24 mouse cellular contexts compared by ENCODE assay signal in genomic region chr6:40300707-40301106, GRCm38 (mm10). TPM values are rescaled to one million over a fixed set of nuclear protein-coding genes. Genes with fewer than 3 reads are reported as not detected.
A peak's percentile ranks its signal among the peaks of the same experiment; 100 is the strongest.
DNase-seq lines count a peak whose midpoint lies in the region; ATAC-seq and TF ChIP-seq lines count a peak whose summit lies in the region.
"Had no signal": no experiment of that assay in that cellular context is flagged by ENCODE, and none has a peak within 500 bp of the region (broad histone marks: within the 10 kb centered on the region; RNA-seq: fewer than 3 reads in every experiment).

No protein-coding gene starts in this region.

- H3K27ac ChIP-seq in MEL (ENCODE audit: control insufficient read depth, low read depth, low read length) = no peak overlapping the region
- H3K27ac ChIP-seq in midbrain, embryonic 16.5 days (ENCODE audit: low read length) = no peak overlapping the region

- peak; percentile 65 for ATAC-seq in common myeloid progenitor, adult 5-6 weeks (replicated peaks; ENCODE audit: low read depth, poor library complexity, severe bottlenecking)
- ATAC-seq in megakaryocyte progenitor cell, adult 5-6 weeks (replicated peaks; ENCODE audit: poor library complexity) = 0 out of 2 replicates have a peak, but pooled peaks have one; percentile 3
- ATAC-seq in midbrain, embryonic 16.5 days = no peak
- ATAC-seq: activated CD4-positive, CD25-positive, alpha-beta regulatory T cell, adult 4 months; CD4-positive, CD25-positive, alpha-beta regulatory T cell, adult 4 months; Patski had no signal

- no peaks in the 10 kb centered on the region for H3K4me1 ChIP-seq in MEL (ENCODE audit: control insufficient read depth in 1 of 2, insufficient read depth in 2 of 2, low read length in 2 of 2)
- no peaks in the 10 kb centered on the region for H3K4me1 ChIP-seq in midbrain, embryonic 16.5 days (ENCODE audit: control insufficient read depth, insufficient read depth, low read length)

- TF ChIP-seq CTCF in MEL (IDR thresholded peaks at IDR 0.05 in 2 of 3, conservative IDR thresholded peaks at IDR 0.05 in 1 of 3; ENCODE audit: control insufficient read depth in 1 of 3, insufficient read depth in 1 of 3, low read depth in 2 of 3, low read length in 3 of 3, poor library complexity in 1 of 3, severe bottlenecking in 1 of 3) = no peak

- WGBS in midbrain, embryonic 16.5 days = 91% methylated on average over 5 of the region's 5 CpGs

- no peak for TF ChIP-seq POLR2A in MEL (IDR thresholded peaks at IDR 0.05; ENCODE audit: control insufficient read depth in 1 of 2, insufficient read depth in 1 of 2, low read depth in 1 of 2, low read length in 2 of 2, poor library complexity in 1 of 2)

- no peak overlapping the region for H3K4me3 ChIP-seq in MEL (ENCODE audit: control insufficient read depth in 1 of 2, insufficient read depth in 1 of 2, low read depth in 2 of 2, low read length in 2 of 2)
- no peak overlapping the region for H3K4me3 ChIP-seq in midbrain, embryonic 16.5 days (ENCODE audit: low read depth, low read length)

- H3K27me3 ChIP-seq in MEL (ENCODE audit: control insufficient read depth in 1 of 2, insufficient read depth in 2 of 2, low read length in 2 of 2) = 0 out of 4 replicates have a peak, but pooled peaks cover 0 to 1% of the 10 kb centered on the region in 2 experiments
- H3K27me3 ChIP-seq in midbrain, embryonic 16.5 days (ENCODE audit: control insufficient read depth, insufficient read depth, low read depth, low read length) = no peaks in the 10 kb centered on the region
- H3K27me3 ChIP-seq: CH12.LX had no signal

- H3K9me3 ChIP-seq in MEL (replicated peaks; ENCODE audit: insufficient read depth, low read length) = no peaks in the 10 kb centered on the region
- H3K9me3 ChIP-seq in midbrain, embryonic 16.5 days (replicated peaks; ENCODE audit: control insufficient read depth, low read length, poor library complexity, severe bottlenecking) = no peaks in the 10 kb centered on the region
- H3K9me3 ChIP-seq: G1E had no signal

- no peak overlapping the region for H3K9ac ChIP-seq in MEL (ENCODE audit: control insufficient read depth, low read depth, low read length, poor library complexity, severe bottlenecking)
- H3K9ac ChIP-seq in midbrain, embryonic 16.5 days (ENCODE audit: low read depth, low read length) = no peak overlapping the region

- no peak overlapping the region for H3K4me2 ChIP-seq in midbrain, embryonic 16.5 days (ENCODE audit: low read length)

- DNase-seq in 416B (ENCODE audit: low read depth) (peak; percentile 68), MEL (ENCODE audit: low read depth, low spot score) (peak; percentile 15)
- no peak for DNase-seq in lung, adult 18-20 months
- DNase-seq in cerebellum, adult 11 months = no peak
- no peak for DNase-seq in gastrocnemius, postnatal 14 days
- DNase-seq: adrenal gland, adult 2 months; adrenal gland, adult 8-10 months; adrenal gland, postnatal 10 days; adrenal gland, postnatal 14 days; adrenal gland, postnatal 25 days; adrenal gland, postnatal 36 days; B cell, adult 2 months; cerebellum, adult 11-12 months; cerebellum, adult 18-20 months; cerebellum, adult 2 months; cerebellum, adult 8-10 months had no signal

- intact Hi-C loops in gastrocnemius, postnatal 14 days (cut with DNase I; ENCODE audit: low total_unique reads) = no loop called here

- no peaks in the 10 kb centered on the region for H3K36me3 ChIP-seq in MEL (ENCODE audit: control insufficient read depth in 1 of 2, insufficient read depth in 2 of 2, low read length in 2 of 2)
- no peaks in the 10 kb centered on the region for H3K36me3 ChIP-seq in midbrain, embryonic 16.5 days (ENCODE audit: control insufficient read depth, insufficient read depth, low read length)
- H3K36me3 ChIP-seq: G1E had no signal

- no peaks in the 10 kb centered on the region for H3K79me2 ChIP-seq in MEL (ENCODE audit: control insufficient read depth, insufficient read depth, low read length, poor library complexity)

- TF ChIP-seq RAD21 in MEL (IDR thresholded peaks at IDR 0.05; ENCODE audit: low read depth, low read length) = no peak

- TF ChIP-seq EP300 in MEL (IDR thresholded peaks at IDR 0.05; ENCODE audit: low read depth in 1 of 2, low read length in 2 of 2) = no peak

TF ChIP-seq in MEL, 35 proteins besides CTCF, POLR2A, EP300 and RAD21:
- no peak for TF ChIP-seq POLR2AphosphoS2 (IDR thresholded peaks at IDR 0.05; ENCODE audit: low read length)
- TF ChIP-seq USF1 (IDR thresholded peaks at IDR 0.05; ENCODE audit: low read depth, low read length) = no peak
- TF ChIP-seq JUND (IDR thresholded peaks at IDR 0.05; ENCODE audit: low read depth, low read length) = no peak
- TF ChIP-seq POLR2AphosphoS5 (IDR thresholded peaks at IDR 0.05; ENCODE audit: borderline replicate concordance, low read depth, low read length) = no peak
- no peak for TF ChIP-seq MAZ (IDR thresholded peaks at IDR 0.05; ENCODE audit: low read depth, low read length)
- no peak for TF ChIP-seq NELFE (IDR thresholded peaks at IDR 0.05; ENCODE audit: low read depth, low read length)
- no peak for TF ChIP-seq MAX (IDR thresholded peaks at IDR 0.05; ENCODE audit: low read length)
- TF ChIP-seq KAT2A (conservative IDR thresholded peaks at IDR 0.05; ENCODE audit: low read depth, low read length) = no peak
- TF ChIP-seq ZC3H11A (IDR thresholded peaks at IDR 0.05; ENCODE audit: low read depth, low read length) = no peak

RNA-seq across cellular contexts. Expression of gene Agk, which starts 24.3 kb away (rescaled TPM):
- total RNA-seq in MEL (2012; rRNA removed) = 29.6 and 29.9 TPM in 2 replicates
- polyA plus RNA-seq in MEL (2012; ENCODE audit: insufficient read depth in 1 of 2, insufficient read length in 2 of 2, low read depth in 1 of 2, low replicate concordance in 2 of 2, missing spikeins in 1 of 2) = 10 to 100 TPM in 1 of 2 experiments, not detected in 1; 29.7 TPM
- total RNA-seq in common myeloid progenitor, adult 5-6 weeks (2017) = 44.6 and 56.2 TPM in 2 replicates
- total RNA-seq in megakaryocyte progenitor cell, adult 5-6 weeks (2015) = 24.7 and 29.7 TPM in 2 replicates
- 30.0 and 45.8 TPM in 2 replicates for total RNA-seq in megakaryocyte progenitor cell, adult 5-6 weeks (2017)
- total RNA-seq in gastrocnemius, postnatal 14 days (2021) = 10 to 100 TPM; 10.2 to 10.3 TPM
- 64.0 and 74.5 TPM in 2 replicates for polyA plus RNA-seq in midbrain, embryonic 16.5 days (2015; fragmentation: Nextera tagmentation; extraction: Ambion mirVana)

Comparison
In these comparisons a context has a peak if more than half of its experiments do, and no peak if none do; other contexts are left out.
1. DNase-seq: peak in 416B (single experiment) and MEL (single experiment); none in lung, adult 18-20 months (0 of 2), cerebellum, adult 11 months (single experiment) and gastrocnemius, postnatal 14 days (single experiment).